Mouse (Mus musculus) heart, postnatal 0 days (tissue): Measurements from ENCODE around the gene Ncapg. TPM values are rescaled to one million over a fixed set of nuclear protein-coding genes. Genes with fewer than 3 reads are reported as not detected.

ENCODE experiments used
- ATAC-seq: fragments of 200-750 bp; cut with Nextera tagmentation; 2 replicates; pipeline ENCODE4 v1.8.0; 2017; ENCODE audit warnings: low read depth, moderate number of reproducible peaks, moderate library complexity; ENCODE audit not compliant: insufficient read depth
- DNase-seq: peaks from one replicate; pipeline ENCODE4 v3.0.0-alpha.2; 2016; ENCODE audit warnings: low spot score
- H3K27ac ChIP-seq: fragments of 300-500 bp; sonication (generic); 2 replicates; pipeline ENCODE4 v1.5.1; 2014; ENCODE audit warnings: low read depth, mild to moderate bottlenecking
- H3K27me3 ChIP-seq: fragments of 300-500 bp; sonication (generic); 2 replicates; pipeline ENCODE4 v1.6.1; 2014; ENCODE audit warnings: low read length, mixed read lengths; ENCODE audit not compliant: control insufficient read depth, insufficient read depth
- H3K36me3 ChIP-seq: fragments of 300-500 bp; sonication (generic); replicated peaks from 2 replicates; pipeline ENCODE4 v1.6.1; 2014; ENCODE audit warnings: low read length, mixed read lengths; ENCODE audit not compliant: control insufficient read depth, insufficient read depth
- H3K4me1 ChIP-seq: fragments of 300-500 bp; sonication (generic); 2 replicates; pipeline ENCODE4 v1.6.1; 2014; ENCODE audit warnings: antibody characterized with exemption; ENCODE audit not compliant: control insufficient read depth, insufficient read depth
- H3K4me2 ChIP-seq: fragments of 300-500 bp; sonication (generic); 2 replicates; pipeline ENCODE4 v1.6.1; 2014; ENCODE audit warnings: low read depth, mild to moderate bottlenecking, low read length, moderate library complexity
- H3K4me3 ChIP-seq: fragments of 300-500 bp; sonication (generic); 2 replicates; pipeline ENCODE4 v1.5.1; 2014; ENCODE audit warnings: low read depth, low read length
- H3K9ac ChIP-seq: fragments of 300-500 bp; sonication (generic); replicated peaks from 2 replicates; pipeline ENCODE4 v1.6.1; 2014; ENCODE audit warnings: low read depth, low read length, mixed read lengths
- H3K9me3 ChIP-seq: fragments of 300-500 bp; sonication (generic); replicated peaks from 2 replicates; pipeline ENCODE4 v1.6.1; 2016; ENCODE audit warnings: low read length; ENCODE audit not compliant: control insufficient read depth
- CTCF ChIP-seq: IDR thresholded peaks from 2 replicates; pipeline ENCODE4 v1.5.1; 2016; ENCODE audit warnings: antibody characterized with exemption, control low read depth, low read depth
- EP300 ChIP-seq: IDR thresholded peaks from 2 replicates; pipeline ENCODE4 v1.6.1; 2016; ENCODE audit warnings: antibody characterized with exemption, low read depth
- WGBS: fragments of 180-500 bp; shearing (Covaris S2); extraction: QIAGEN DNeasy Blood & Tissue Kit; methylation state at CpG from one replicate; pipeline ENCODE4 v1.1.7; 2014; 5-methylcytosine and 5-hydroxymethylcytosine counted together
- polyA plus RNA-seq: library from polyadenylated mRNA; unstranded; fragments of >200 nt; fragmentation: Nextera tagmentation; extraction: Ambion mirVana; gene quantifications from 2 replicates; pipeline ENCODE4 v1.2.1, GENCODE M21; 2015
- total RNA-seq: library from RNA; depleted of rRNA; stranded (reverse); fragments of >200 nt; gene quantifications from 2 replicates; pipeline ENCODE4 v1.2.3, GENCODE M21; 2014; ENCODE audit warnings: low replicate concordance

Ncapg gene
- total and polyA plus RNA-seq, 2 experiments from 2014 or later: 8.7 to 16.1 TPM

DNA sequence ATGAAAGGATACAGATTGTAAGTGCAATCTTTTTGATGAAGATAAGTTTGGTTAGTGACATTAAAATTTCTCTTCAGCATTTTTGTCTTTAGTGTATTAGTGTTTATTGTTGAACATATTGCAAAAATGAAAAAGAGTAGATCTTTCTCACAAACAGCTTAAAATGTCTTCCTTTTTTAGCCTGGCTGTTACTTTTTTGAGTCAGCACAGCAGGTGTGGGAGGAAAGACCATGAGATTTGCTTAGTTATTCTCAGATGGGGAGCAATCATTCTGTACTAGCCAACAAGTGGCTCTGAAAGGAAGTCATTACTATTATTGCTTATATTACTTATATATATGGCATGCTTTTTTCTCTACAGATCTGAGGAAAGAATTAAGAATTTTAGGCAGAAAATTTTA is 10.2 kb downstream of the Ncapg start:
- Histone ChIP-seq H3K27ac (no peak overlapping the region), H3K9ac (no peak overlapping the region), H3K4me3 (no peak overlapping the region), H3K4me1 (no peaks in the 10 kb centered on the region), H3K4me2 (no peak overlapping the region), H3K9me3 (no peaks in the 10 kb centered on the region), H3K36me3 (peaks cover 29% of the 10 kb centered on the region), H3K27me3 (no peaks in the 10 kb centered on the region)
- ATAC-seq (no peak), DNase-seq (no peak)
- TF ChIP-seq EP300: no peak
- TF ChIP-seq CTCF: no peak

DNA sequence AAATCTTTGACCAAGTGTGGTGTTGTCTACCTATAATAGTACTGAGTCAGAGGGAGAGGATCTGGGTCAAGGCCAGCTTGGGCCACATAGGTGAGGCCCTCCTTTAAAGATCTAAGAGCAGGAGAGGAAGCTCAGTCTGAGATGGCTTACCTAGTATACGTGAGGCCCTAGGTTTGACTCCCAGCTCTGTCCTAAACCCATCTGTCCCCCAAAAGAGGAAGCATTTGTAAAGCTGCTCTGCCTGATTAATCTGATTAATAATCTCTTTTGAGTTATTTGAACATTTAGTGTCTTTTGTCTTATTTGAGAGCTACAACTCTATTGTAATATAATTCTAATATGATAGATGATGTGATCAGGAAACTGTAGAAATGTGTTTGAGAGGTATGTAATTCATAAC is 13.7 kb downstream of the Ncapg start:
- H3K9me3 ChIP-seq: no peaks in the 10 kb centered on the region
- no peak overlapping the region for H3K27ac ChIP-seq
- peaks cover 11% of the 10 kb centered on the region for H3K36me3 ChIP-seq
- WGBS: 93% methylated on average over 1 of the region's 1 CpGs
- ATAC-seq (no peak), DNase-seq (no peak)
- H3K4me1 ChIP-seq: no peaks in the 10 kb centered on the region
- no peak overlapping the region for H3K9ac ChIP-seq
- H3K4me2 ChIP-seq: no peak overlapping the region
- H3K27me3 ChIP-seq: no peaks in the 10 kb centered on the region
- TF ChIP-seq CTCF: no peak
- no peak overlapping the region for H3K4me3 ChIP-seq

DNA sequence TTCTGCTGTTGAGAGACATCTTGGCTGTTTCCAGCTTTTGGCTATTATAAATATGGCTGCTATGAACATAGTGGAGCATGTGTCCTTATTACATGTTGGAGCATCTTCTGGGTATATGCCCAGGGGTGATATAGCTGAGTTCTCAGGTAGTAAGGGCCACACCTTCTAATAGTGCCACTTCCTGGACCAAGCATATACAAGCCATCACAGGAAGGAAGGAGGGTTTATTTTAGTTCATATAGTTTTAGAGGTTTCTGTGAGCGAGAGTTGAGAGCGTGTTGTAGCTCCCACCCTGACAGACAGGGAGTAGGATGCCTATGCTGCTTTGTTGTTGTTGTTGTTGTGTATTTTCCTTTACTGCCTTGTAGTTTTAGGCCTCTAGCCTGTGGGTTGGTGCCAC is 15.5 kb downstream of the Ncapg start:
- no peak for TF ChIP-seq CTCF
- TF ChIP-seq EP300: no peak
- Histone ChIP-seq H3K27ac (no peak overlapping the region), H3K36me3 (peaks cover 14% of the 10 kb centered on the region), H3K4me3 (no peak overlapping the region), H3K4me1 (no peaks in the 10 kb centered on the region), H3K9me3 (no peaks in the 10 kb centered on the region), H3K9ac (no peak overlapping the region), H3K4me2 (no peak overlapping the region), H3K27me3 (no peaks in the 10 kb centered on the region)
- no peak for DNase-seq
- no peak for ATAC-seq
- 86% methylated on average over 2 of the region's 2 CpGs for WGBS

DNA sequence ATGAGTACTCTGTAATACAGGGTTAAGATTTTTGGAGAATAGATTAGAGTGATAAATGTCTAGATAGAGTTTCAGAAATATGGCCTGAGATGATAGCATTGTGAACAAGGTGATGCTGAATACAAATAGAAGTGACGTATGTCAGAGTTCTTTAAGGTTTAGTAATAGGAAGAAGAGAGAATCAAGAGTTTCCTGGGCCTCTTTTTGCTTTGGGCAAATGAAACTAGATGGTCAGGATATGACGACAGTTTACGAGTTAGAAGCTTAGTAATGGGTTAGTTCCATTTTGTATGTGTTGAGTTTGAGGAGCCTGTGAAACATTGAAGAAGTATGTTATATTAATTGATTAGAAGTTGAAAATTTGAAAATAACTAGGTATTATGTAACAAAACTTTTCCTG is 16.5 kb downstream of the Ncapg start:
- H3K4me2 ChIP-seq: no peak overlapping the region
- H3K27me3 ChIP-seq: no peaks in the 10 kb centered on the region
- no peak for DNase-seq
- 98% methylated on average over 3 of the region's 3 CpGs for WGBS
- H3K4me1 ChIP-seq: no peaks in the 10 kb centered on the region
- H3K4me3 ChIP-seq: no peak overlapping the region
- H3K27ac ChIP-seq: no peak overlapping the region
- no peak overlapping the region for H3K9ac ChIP-seq
- peaks cover 8% of the 10 kb centered on the region for H3K36me3 ChIP-seq
- TF ChIP-seq CTCF: no peak
- TF ChIP-seq EP300: no peak
- no peaks in the 10 kb centered on the region for H3K9me3 ChIP-seq
- ATAC-seq: no peak

DNA sequence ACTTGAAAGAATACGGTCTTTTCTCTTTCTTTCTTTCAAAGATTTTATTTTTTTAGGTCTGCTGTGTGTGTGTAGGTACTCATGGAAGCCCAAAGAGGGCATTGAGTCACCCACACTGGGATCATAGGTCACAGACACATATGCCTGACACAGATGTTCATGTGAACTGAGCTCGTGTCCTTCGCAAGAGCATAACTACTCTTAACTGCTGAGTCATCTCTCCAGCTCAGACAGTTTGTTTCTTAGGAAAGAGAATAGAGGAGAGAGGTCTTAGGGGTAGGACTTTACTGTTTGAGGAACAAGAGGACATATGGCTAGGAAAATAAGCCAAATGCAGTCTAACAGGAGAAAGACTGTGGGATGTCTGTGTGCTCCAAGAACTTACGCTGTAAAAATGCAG is 19.4 kb downstream of the Ncapg start:
- Histone ChIP-seq H3K9ac (no peak overlapping the region), H3K9me3 (no peaks in the 10 kb centered on the region), H3K4me3 (no peak overlapping the region), H3K36me3 (peaks cover 11% of the 10 kb centered on the region), H3K4me2 (no peak overlapping the region), H3K27ac (no peak overlapping the region), H3K4me1 (no peaks in the 10 kb centered on the region), H3K27me3 (no peaks in the 10 kb centered on the region)
- ATAC-seq (no peak), DNase-seq (no peak)
- TF ChIP-seq CTCF: no peak
- no peak for TF ChIP-seq EP300
- 88% methylated on average over 4 of the region's 4 CpGs for WGBS

DNA sequence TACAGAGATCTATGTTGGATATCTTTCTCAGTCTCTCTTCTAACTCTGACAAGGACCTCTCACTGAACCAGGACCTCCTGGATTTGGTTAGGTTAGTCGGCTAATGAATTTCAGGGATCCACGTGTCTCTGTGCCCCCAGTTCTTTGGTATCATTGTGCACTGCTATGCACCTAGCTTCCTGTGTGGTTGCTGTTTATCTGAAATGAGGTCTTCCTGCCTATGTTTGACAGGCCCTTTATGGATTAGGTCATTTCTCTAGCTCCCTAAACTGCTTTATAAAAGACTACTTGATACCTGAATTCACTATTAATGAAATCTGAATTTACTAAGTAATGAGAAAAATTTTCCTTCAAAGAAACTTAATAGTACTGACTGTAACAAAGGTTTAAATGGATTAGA is 21.1 kb downstream of the Ncapg start:
- H3K4me1 ChIP-seq: no peaks in the 10 kb centered on the region
- H3K27ac ChIP-seq: no peak overlapping the region
- peaks cover 15% of the 10 kb centered on the region for H3K36me3 ChIP-seq
- no peak overlapping the region for H3K9ac ChIP-seq
- WGBS: 77% methylated on average over 2 of the region's 2 CpGs
- no peak overlapping the region for H3K4me2 ChIP-seq
- TF ChIP-seq EP300: no peak
- TF ChIP-seq CTCF: no peak
- no peak for DNase-seq
- H3K9me3 ChIP-seq: no peaks in the 10 kb centered on the region
- H3K4me3 ChIP-seq: no peak overlapping the region
- no peaks in the 10 kb centered on the region for H3K27me3 ChIP-seq
- no peak for ATAC-seq
